Mouse (Mus musculus) monocyte, adult 2 months (primary cell): ENCODE data around the gene Tbc1d25.

Experiments
- DNase-seq, 2 experiments: peaks; one replicate each; pipeline ENCODE4 v3.0.0; 2022; ENCODE audit warnings: low spot score in 2 of 2, low read depth in 1 of 2

Tbc1d25 gene

GRCm38 (mm10) chrX:8182871-8183540 lies 7.0 kb upstream of the Tbc1d25 start:
- no peak for DNase-seq

DNA sequence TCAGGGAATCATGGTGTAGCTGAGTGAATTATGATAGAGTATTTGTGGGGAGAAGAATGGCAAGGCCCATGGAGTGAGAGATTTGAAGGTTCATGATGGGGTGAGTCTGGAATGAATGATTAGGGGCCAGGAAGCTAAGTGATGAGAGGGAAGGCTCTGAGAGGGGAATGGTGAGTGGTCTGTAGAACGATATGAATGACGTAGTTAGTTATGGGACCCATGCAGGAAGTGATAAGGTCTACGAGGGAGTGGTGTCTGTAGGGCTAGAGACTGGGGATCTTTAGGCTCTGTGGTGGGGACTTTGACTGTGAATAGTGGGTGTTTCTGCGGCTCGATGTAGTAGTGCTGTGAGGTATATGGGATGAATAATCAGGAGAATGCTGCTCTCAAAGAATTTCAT lies 3.7 kb upstream of the Tbc1d25 start:
- DNase-seq = no peak

GRCm38 (mm10) chrX:8178871-8179270 lies 2.9 kb upstream of the Tbc1d25 start:
- DNase-seq = no peak

DNA sequence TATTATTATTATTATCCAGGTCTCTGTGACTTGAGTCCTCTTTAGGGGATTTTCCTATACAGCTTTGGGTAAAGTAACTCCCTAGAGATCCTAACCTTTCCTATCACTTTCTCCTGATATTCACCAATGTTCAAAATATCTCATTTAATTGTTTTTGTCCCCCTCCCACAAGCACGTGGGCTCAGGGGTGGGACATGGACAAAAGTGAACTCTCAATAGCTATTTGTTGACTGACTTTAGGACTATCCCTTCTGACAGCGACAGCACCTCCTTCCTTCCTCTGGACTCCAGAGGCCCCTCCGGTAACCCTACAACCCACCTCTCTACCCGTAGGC lies 845 bp downstream of the Tbc1d25 start:
- no peak for DNase-seq

DNA sequence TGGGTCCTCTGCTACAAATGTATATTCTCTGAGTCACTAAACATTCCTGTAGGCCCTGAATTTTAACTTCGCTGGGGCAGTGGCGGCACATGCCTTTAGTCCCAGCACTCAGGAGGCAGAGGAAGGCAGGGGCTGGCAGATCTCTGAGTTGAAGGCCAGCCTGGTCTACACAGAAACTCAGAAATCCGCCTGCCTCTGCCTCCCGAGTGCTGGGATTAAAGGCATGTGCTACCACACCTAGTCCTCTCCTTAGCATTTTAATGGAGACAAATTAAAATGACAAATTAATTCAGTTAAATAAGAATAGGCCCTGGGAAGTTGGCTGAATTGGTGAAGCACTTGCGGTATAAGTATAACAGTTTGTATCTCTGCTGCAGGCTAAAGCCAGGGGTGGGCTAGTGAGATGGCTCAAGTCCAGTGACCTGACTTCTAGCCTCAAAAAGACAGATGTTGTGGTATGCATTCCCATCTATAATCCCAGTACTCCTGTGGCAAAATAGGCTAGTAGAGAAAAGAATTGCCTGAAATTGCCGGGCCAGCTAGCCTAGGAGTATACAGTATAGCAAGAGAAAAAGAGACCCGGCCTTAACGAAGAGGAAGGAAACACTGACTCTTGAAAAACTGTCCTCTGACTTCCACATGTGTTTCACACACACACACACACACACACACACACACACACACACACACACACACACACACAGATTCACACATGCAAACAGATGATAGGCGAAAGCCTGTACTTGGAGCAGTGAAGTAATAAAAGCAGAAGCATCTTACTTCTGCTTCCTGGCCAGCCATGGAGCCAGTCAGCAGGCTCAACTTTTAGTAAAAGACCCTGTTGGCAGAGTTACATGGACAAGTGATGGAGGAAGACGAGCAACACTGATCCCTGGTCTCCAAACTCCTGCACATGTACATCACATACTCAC lies 8.0 kb downstream of the Tbc1d25 start:
- no peak for DNase-seq

DNA sequence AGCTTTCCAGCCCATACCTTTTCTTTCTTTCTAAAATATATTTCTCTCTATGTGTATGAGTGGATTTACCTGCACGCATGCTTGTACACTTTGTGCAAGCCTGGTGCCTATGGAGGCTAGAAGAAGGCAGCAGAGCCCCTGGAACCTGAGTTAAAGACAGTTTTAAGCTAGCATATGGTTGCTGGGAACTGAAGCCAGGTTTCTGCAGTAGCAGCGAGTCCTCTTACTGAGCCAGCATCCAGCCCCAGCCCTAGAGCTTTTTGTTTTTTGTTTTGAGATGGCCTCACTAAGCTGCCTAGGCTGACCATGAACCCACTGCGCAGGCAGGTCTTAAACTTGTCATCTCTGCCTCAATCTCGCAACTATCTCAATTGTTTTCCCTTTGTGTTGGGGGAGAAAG lies 11.5 kb downstream of the Tbc1d25 start:
- no peak for DNase-seq

DNA sequence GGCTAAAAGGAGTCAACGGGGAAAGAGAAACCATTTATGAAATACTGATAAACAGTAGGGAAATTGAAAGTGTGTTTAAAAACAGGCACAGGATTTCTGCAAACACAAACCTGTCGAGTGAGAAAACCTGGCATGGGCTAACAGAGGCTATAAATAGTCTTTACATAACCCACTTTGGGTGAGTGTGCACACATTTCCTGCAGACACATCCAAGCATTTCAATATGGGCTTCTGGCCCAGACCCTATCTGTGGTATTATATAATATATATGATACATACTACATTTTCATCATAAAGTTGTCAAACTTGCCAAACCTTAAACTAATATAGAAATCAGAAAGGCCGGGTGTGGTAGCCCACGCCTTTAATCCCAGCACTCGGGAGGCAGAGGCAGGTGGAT lies 12.9 kb downstream of the Tbc1d25 start:
- no peak for DNase-seq

DNA sequence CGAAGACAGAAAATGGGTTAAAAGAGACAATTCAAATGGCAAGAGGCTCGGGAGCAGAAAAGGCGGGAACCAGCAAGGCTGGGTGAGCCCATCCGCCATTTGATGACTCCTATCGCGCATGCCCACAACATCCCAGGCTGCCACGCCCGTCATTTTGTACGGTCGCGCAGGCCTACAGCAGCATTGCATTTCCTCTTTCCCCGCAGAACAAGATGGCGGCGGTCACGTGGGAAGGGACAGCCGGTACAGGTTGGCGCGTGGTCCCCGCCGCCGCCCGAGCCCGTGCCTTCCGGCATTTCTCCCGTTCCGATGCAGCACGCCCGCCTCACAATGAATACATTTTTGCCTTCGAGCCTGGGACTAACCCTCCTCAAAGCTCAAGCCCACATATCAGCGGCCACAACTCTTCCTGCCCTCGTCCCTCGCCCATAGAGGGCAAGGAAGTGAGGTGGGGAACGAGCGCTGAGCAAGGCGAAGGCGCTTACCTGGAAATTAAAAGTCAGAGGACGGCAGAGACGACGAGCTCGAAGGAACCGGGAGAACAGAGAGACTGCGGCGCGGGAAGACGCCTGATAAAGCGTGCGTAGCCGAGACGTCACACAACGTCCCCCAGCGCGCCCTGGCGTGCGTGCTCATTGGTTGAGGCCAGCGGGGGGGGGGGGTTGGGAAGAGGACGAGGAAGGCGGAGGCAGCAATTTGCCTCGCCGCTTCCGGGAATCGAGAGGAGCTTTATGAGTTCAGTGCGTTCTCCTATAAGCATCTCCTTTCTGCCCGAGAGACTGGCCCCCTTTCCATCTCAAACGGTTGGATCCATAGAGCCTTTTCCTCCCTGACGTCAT lies 30.6 kb downstream of the Tbc1d25 start, which contains the start of gene Rbm3:
Rbm3 (minus strand) TSS at position 728 of the 839 bp plus-strand sequence.
- DNase-seq = peak; percentile 73 to 81

DNA sequence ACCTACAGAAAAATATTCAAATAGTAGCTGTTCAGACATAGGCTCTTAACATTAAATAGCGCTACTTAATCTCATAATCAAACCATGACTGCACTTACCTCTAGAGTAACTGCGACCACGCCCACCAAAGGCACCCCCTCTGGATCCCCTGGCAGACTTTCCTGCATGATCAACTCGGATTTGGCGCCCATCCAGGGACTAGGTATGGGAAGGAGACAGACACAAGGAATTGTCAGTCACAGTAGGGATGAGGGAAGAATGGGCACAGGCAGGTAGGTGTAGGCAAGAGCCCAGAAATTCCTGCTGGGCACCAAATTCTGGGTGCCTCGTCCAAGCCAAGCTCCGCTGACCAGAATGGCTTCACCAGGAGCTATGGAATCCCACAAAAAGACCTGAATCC lies 32.2 kb downstream of the Tbc1d25 start:
- DNase-seq = no peak

- no peak for DNase-seq
Observed at GRCm38 (mm10) chrX:8142948-8143347, 33.0 kb downstream of the Tbc1d25 start.

DNA sequence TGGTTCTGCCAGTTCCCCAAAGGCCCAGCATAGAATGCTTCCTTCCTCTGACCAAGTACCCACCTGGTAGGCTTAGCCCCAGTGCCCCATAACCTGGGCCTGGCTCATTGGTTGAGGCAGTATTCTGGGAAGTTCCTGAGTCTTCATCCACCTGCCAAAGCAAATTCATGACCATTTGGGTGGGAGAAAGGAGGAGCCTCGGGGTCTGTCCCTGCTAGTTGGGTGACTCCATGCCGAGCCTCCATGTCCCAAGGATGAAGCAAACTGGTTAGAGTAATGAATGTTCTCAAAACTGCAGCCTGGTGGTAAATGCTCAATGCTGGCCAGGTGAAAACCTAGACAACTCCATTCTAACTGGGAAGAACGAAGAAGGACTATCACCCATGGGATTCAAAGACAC lies 34.9 kb downstream of the Tbc1d25 start:
- DNase-seq = no peak

DNA sequence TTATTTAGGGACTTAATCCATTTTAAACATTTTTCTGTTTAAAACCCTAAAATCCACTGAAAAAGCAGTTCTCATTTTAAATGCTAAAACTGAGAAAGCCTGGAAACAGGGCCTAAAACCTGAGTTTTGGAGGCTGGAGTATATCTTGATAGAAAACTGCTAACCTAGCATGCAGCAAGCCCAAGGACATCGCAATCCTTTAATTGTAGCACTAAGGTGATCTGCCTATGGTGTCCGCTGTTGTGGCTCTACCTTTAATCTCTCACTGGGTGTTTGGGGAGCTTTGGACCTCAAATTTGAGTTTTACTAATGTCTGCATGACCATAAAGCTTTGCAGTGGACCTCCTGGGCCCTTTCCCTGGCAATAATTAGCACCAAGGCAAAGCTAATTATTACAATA lies 35.5 kb downstream of the Tbc1d25 start:
- no peak for DNase-seq

DNA sequence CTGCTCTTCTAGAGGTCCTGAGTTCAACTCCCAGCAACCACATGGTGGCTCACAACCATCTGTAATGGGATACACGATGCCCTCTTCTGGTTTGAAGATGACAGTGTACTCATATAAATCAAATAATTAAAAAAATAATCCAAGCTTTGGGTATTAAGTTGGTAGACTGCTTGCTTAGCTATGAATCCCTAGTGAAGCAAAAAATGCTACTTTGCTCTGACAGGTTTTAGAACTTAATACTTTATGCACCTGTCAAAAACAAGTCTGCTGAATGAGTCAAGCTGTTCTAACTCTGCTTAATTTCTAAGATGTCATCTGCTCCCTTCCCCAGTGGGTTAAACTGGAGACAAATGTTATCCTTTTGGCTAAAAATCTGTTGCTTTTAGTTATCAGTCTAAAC lies 36.5 kb downstream of the Tbc1d25 start:
- DNase-seq = no peak

- no peak for DNase-seq
Observed at GRCm38 (mm10) chrX:8135886-8136285, 40.1 kb downstream of the Tbc1d25 start.

- peak; percentile 68 to 81 for DNase-seq
Observed at GRCm38 (mm10) chrX:8132017-8132976, 43.7 kb downstream of the Tbc1d25 start, which contains the start of gene Wdr13. Gene Wdr13, minus strand, starts transcription at chrX:8132892.

- no peak for DNase-seq
Observed at GRCm38 (mm10) chrX:8131393-8131792, 44.6 kb downstream of the Tbc1d25 start.

GRCm38 (mm10) chrX:8125235-8125634 lies 50.7 kb downstream of the Tbc1d25 start:
- DNase-seq = no peak

GRCm38 (mm10) chrX:8123821-8124470 lies 52.0 kb downstream of the Tbc1d25 start:
- DNase-seq = no peak

- no peak for DNase-seq
Observed at GRCm38 (mm10) chrX:8117264-8117663, 58.7 kb downstream of the Tbc1d25 start.

- no peak for DNase-seq
Observed at GRCm38 (mm10) chrX:8115275-8115674, 60.7 kb downstream of the Tbc1d25 start.
